Mouse (Mus musculus): ENCODE results near the gene Zfp941.
"Not testable (repeated sequence)": the region's sequence is repeated elsewhere in the genome, so short reads cannot be mapped to it uniquely, and the experiment has no call there.

Zfp941 gene

DNA sequence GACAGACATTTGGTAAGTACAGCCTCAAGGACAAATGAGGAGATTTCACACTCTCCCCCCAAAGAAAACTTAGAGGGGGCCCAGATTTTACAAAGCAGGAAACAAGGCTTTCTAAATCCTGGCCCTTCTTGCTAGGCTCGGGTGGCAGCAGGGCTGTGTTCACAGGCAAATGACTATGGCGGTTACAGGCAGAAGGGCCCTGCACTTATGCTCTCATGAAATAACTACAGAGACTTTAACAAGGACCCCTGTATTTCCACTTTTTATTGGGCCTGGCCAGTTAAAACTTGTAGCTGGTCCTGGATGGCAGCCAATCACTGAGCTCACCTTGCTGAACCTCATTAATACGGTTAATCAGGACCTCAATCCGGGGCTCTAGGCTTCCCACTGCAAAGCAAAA lies 41.4 kb downstream of the Zfp941 start:
- DNase-seq (ENCODE audit: low read depth, low spot score) = no peak

GRCm38 (mm10) chr7:140765888-140766739 lies 55.9 kb downstream of the Zfp941 start:
- no peak for DNase-seq (ENCODE audit: low read depth, low spot score)

- DNase-seq (ENCODE audit: low read depth, low spot score) = not testable (repeated sequence)
Measured at GRCm38 (mm10) chr7:140765391-140765790, 56.6 kb downstream of the Zfp941 start.

DNA sequence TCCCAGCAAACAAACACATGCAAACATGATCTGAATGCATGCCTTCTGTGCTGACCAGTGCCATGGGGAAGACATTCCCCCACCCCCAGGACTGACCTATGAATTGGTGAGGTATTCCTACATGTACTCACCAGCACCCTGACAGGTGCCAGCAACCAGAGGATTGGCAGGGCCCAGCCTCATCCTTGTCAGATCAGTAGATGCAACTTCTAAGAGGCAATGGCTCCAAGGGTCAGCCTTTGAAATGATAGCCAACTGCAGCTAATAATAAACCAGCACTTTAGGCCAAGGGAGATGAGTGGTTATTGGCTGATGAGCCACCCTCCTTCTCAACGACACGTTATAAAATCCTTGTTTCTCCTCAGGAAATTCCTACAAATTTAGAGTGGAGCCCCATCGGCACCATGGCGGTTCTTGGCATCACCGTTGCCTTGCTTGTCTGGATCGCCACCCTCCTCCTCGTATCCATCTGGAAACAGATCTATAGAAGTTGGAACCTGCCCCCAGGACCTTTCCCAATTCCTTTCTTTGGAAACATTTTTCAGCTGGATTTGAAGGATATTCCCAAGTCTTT lies 58.4 kb downstream of the Zfp941 start, which contains the start of gene Cyp2e1:
TSS of gene Cyp2e1 (plus strand) at position 293 of the 574 bp plus-strand sequence.
- DNase-seq (ENCODE audit: low read depth, low spot score) = no peak

- no peak for DNase-seq (ENCODE audit: low read depth, low spot score)
Measured at GRCm38 (mm10) chr7:140760647-140761046, 61.3 kb downstream of the Zfp941 start.

Data from R1 (cell line).